1 mouse cellular context compared by ENCODE assay signal in the genomic region with DNA sequence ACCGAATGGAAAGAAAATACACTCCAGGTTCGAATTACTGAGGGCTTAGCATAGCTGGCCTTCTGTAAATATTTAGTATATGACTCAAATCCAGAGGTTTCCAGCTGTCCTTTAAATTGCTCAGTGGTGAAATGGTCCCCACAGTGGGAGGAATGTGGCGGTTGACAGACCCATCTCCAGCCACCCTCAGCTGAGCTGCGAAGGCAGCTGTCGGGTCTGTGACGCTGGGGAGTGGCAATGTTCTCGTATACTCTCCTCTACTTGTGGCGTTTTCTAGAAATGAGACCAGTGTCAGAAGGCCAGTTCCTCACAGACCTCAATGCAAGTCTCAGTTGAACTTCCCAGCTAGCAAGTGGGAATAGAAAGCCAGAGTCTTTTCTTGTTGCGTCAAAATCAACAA.
TF ChIP-seq lines count a peak whose summit lies in the region.

No protein-coding gene starts in this region.

TF ChIP-seq in C2C12, 6 proteins besides CTCF, POLR2A, EP300 and RAD21 (continued from another document):
- no peak for TF ChIP-seq USF1 (IDR thresholded peaks at IDR 0.05; ENCODE audit: low read depth)
